ENCODE assay signal across 10 mouse cellular contexts in genomic region chr9:91377873-91378150, GRCm38 (mm10). TPM values are rescaled to one million over a fixed set of nuclear protein-coding genes. Genes with fewer than 3 reads are reported as not detected.
DNase-seq lines count a peak whose midpoint lies in the region; ATAC-seq lines count a peak whose summit lies in the region.
"Had no signal": no experiment of that assay in that cellular context is flagged by ENCODE, and none has a peak within 500 bp of the region (broad histone marks: within the 10 kb centered on the region; RNA-seq: fewer than 3 reads in every experiment).

No protein-coding gene starts in this region.

- ATAC-seq in cerebellum, adult (ENCODE audit: insufficient number of reproducible peaks, low FRiP score, low TSS enrichment): peak; percentile 51; the same call in 1 of the 2 replicates
- peak; percentile 63 for ATAC-seq in hindbrain, embryonic 11.5 days (ENCODE audit: low FRiP score)
- ATAC-seq in kidney, embryonic 15.5 days (replicated peaks; ENCODE audit: low FRiP score): no peak

- no peaks in the 10 kb centered on the region; the same call in 1 of the 2 replicates for H3K4me1 ChIP-seq in hindbrain, embryonic 11.5 days (replicated peaks; ENCODE audit: control insufficient read depth, insufficient read depth, low read length)
- H3K4me1 ChIP-seq in kidney, embryonic 15.5 days: peaks cover 9% of the 10 kb centered on the region

- peaks cover 73% of the 10 kb centered on the region for H3K27me3 ChIP-seq in hindbrain, embryonic 11.5 days (ENCODE audit: control insufficient read depth, insufficient read depth, low read length)
- peaks cover 98% of the 10 kb centered on the region for H3K27me3 ChIP-seq in kidney, embryonic 15.5 days

- peak overlapping the region; percentile 87 for H3K4me2 ChIP-seq in hindbrain, embryonic 11.5 days (replicated peaks; ENCODE audit: low read depth, low read length)
- no peak overlapping the region for H3K4me2 ChIP-seq in kidney, embryonic 15.5 days

- WGBS in hindbrain, embryonic 11.5 days: 0% methylated on average over 16 of the region's 16 CpGs
- WGBS in kidney, embryonic 15.5 days: 2% methylated on average over 16 of the region's 16 CpGs

- H3K4me3 ChIP-seq in hindbrain, embryonic 11.5 days (ENCODE audit: low read depth, low read length): peak overlapping the region; percentile 57
- H3K4me3 ChIP-seq in kidney, embryonic 15.5 days (replicated peaks): no peak overlapping the region
- H3K4me3 ChIP-seq: megakaryocyte, embryonic 14.5 days had no signal

- H3K27ac ChIP-seq in hindbrain, embryonic 11.5 days (ENCODE audit: low read depth, low read length): peak overlapping the region; percentile 79
- no peak overlapping the region for H3K27ac ChIP-seq in kidney, embryonic 15.5 days

- H3K9ac ChIP-seq in hindbrain, embryonic 11.5 days (ENCODE audit: low read depth, low read length): peak overlapping the region; percentile 89
- no peak overlapping the region for H3K9ac ChIP-seq in kidney, embryonic 15.5 days

- H3K9me3 ChIP-seq in hindbrain, embryonic 11.5 days (ENCODE audit: control insufficient read depth, low read length): no peaks in the 10 kb centered on the region
- H3K9me3 ChIP-seq in kidney, embryonic 15.5 days (replicated peaks): no peaks in the 10 kb centered on the region

- DNase-seq in cerebellum, postnatal 25 days: peak; percentile 79 to 86
- peak; percentile 77 for DNase-seq in hindbrain, embryonic 11.5 days (ENCODE audit: low spot score)
- peak; percentile 65 for DNase-seq in neural tube, embryonic 10.5 days (ENCODE audit: extremely low spot score, low spot score)
- DNase-seq in ovary, adult 18-20 months (ENCODE audit: low spot score): no peak
- DNase-seq in kidney, adult 18-20 months: no peak
- DNase-seq: liver had no signal

- no peaks in the 10 kb centered on the region for H3K36me3 ChIP-seq in hindbrain, embryonic 11.5 days (ENCODE audit: control insufficient read depth, insufficient read depth, low read length)
- H3K36me3 ChIP-seq in kidney, embryonic 15.5 days: no peaks in the 10 kb centered on the region

RNA-seq across cellular contexts. Expression of gene Zic1, which starts 12.2 kb away (rescaled TPM):
- polyA plus RNA-seq in hindbrain, embryonic 11.5 days (2014; fragmentation: Nextera tagmentation; extraction: Ambion mirVana): 18.2 and 23.8 TPM in 2 replicates
- not detected in 2 replicates for polyA plus RNA-seq in kidney, embryonic 15.5 days (2015; fragmentation: Nextera tagmentation; extraction: Ambion mirVana)
- polyA plus RNA-seq: heart, postnatal 0 days had no signal

RNA-seq across cellular contexts. Expression of gene Zic4, which starts 15.6 kb away (rescaled TPM):
- 32.8 and 36.5 TPM in 2 replicates for polyA plus RNA-seq in hindbrain, embryonic 11.5 days (2014; fragmentation: Nextera tagmentation; extraction: Ambion mirVana)
- not detected in 2 replicates for polyA plus RNA-seq in kidney, embryonic 15.5 days (2015; fragmentation: Nextera tagmentation; extraction: Ambion mirVana)
- polyA plus RNA-seq: heart, postnatal 0 days had no signal

Comparison
In these comparisons a context has a peak if more than half of its experiments do, and no peak if none do; other contexts are left out.
1. DNase-seq: peak in cerebellum, postnatal 25 days (2 of 2), hindbrain, embryonic 11.5 days (single experiment) and neural tube, embryonic 10.5 days (single experiment); none in ovary, adult 18-20 months (single experiment) and kidney, adult 18-20 months (single experiment).
2. RNA of gene Zic1, which starts 12.2 kb away (polyA plus RNA-seq): 18.2 to 23.8 TPM in hindbrain, embryonic 11.5 days; not detected in kidney, embryonic 15.5 days; every median in the first group is over 10 times any median in the second.
3. RNA of gene Zic4, which starts 15.6 kb away (polyA plus RNA-seq): 32.8 to 36.5 TPM in hindbrain, embryonic 11.5 days; not detected in kidney, embryonic 15.5 days; every median in the first group is over 10 times any median in the second.